Mouse (Mus musculus) kidney, postnatal 0 days (tissue): ENCODE data around the gene Smurf2. TPM values are rescaled to one million over a fixed set of nuclear protein-coding genes. Genes with fewer than 3 reads are reported as not detected.
A peak's percentile ranks its signal among the peaks of the same experiment; 100 is the strongest.

Experiments used
- ATAC-seq: fragments of 200-750 bp; cut with Nextera tagmentation; replicated peaks from 2 replicates; pipeline ENCODE4 v1.8.0; 2017; ENCODE audit warnings: low read depth, moderate number of reproducible peaks, moderate TSS enrichment, moderate library complexity; ENCODE audit not compliant: low FRiP score
- DNase-seq: peaks from one replicate; pipeline ENCODE4 v3.0.0-alpha.2; 2016; ENCODE audit warnings: low spot score
- H3K27ac ChIP-seq: fragments of 300-500 bp; sonication (generic); 2 replicates; pipeline ENCODE4 v1.5.1; 2014; ENCODE audit warnings: mild to moderate bottlenecking
- H3K27me3 ChIP-seq: fragments of 300-500 bp; sonication (generic); 2 replicates; pipeline ENCODE4 v1.6.1; 2014; ENCODE audit warnings: low read length, mixed read lengths; ENCODE audit not compliant: insufficient read depth
- H3K36me3 ChIP-seq: fragments of 300-500 bp; sonication (generic); 2 replicates; pipeline ENCODE4 v1.6.1; 2014; ENCODE audit warnings: low read length, mixed read lengths; ENCODE audit not compliant: insufficient read depth
- H3K4me1 ChIP-seq: fragments of 300-500 bp; sonication (generic); replicated peaks from 2 replicates; pipeline ENCODE4 v1.6.1; 2014; ENCODE audit warnings: antibody characterized with exemption, low read length, mixed read lengths; ENCODE audit not compliant: insufficient read depth
- H3K4me2 ChIP-seq: fragments of 300-500 bp; sonication (generic); 2 replicates; pipeline ENCODE4 v1.6.1; 2014; ENCODE audit warnings: mild to moderate bottlenecking, low read length, moderate library complexity, mixed read lengths
- H3K4me3 ChIP-seq: fragments of 300-500 bp; sonication (generic); replicated peaks from 2 replicates; pipeline ENCODE4 v1.5.1; 2014; ENCODE audit warnings: low read depth, low read length
- H3K9ac ChIP-seq: fragments of 300-500 bp; sonication (generic); 2 replicates; pipeline ENCODE4 v1.6.1; 2014; ENCODE audit warnings: low read depth, low read length
- H3K9me3 ChIP-seq: fragments of 300-500 bp; sonication (generic); replicated peaks from 2 replicates; pipeline ENCODE4 v1.6.1; 2016; ENCODE audit warnings: low read length, inconsistent platforms, mixed read lengths
- CTCF ChIP-seq: IDR thresholded peaks from 2 replicates; pipeline ENCODE4 v1.5.1; 2016; ENCODE audit warnings: antibody characterized with exemption, low read depth, mild to moderate bottlenecking, moderate library complexity
- WGBS: fragments of 180-500 bp; shearing (Covaris S2); extraction: QIAGEN DNeasy Blood & Tissue Kit; methylation state at CpG from one replicate; pipeline ENCODE4 v1.1.7; 2014; 5-methylcytosine and 5-hydroxymethylcytosine counted together
- polyA plus RNA-seq: library from polyadenylated mRNA; unstranded; fragments of >200 nt; fragmentation: Nextera tagmentation; extraction: Ambion mirVana; gene quantifications from 2 replicates; pipeline ENCODE4 v1.2.1, GENCODE M21; 2015

Smurf2 gene
- polyA plus RNA-seq, 1 experiment from 2014 or later: 12.3 TPM

DNA sequence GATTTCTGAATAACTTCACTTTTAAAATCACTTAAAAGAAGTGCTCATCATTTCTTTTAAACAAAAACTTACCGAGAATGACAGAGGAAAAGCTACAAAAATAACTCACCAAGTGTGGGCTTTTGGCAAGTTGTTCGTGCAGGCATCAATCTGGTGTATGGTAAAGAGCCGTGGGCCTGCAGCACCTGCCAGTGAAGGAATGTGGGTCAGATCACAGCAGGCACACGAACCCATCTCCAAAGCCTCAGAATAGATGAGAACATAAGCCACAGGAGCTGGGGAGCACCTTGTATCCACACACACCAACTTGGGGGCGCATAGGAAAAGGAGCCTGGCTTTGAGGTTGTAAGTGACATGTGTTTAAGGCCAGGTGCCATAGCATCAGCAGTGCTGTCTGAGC is 97.6 kb downstream of the Smurf2 start:
- TF ChIP-seq CTCF: no peak
- no peak for DNase-seq
- 86% methylated on average over 5 of the region's 5 CpGs for WGBS
- H3K9me3 ChIP-seq: no peaks in the 10 kb centered on the region
- no peak overlapping the region for H3K27ac ChIP-seq
- no peak overlapping the region for H3K4me3 ChIP-seq
- H3K27me3 ChIP-seq: no peaks in the 10 kb centered on the region
- H3K4me2 ChIP-seq: no peak overlapping the region
- no peak for ATAC-seq
- H3K9ac ChIP-seq: no peak overlapping the region
- H3K36me3 ChIP-seq: peaks cover 38% of the 10 kb centered on the region; the same call in 1 of the 2 replicates
- H3K4me1 ChIP-seq: no peaks in the 10 kb centered on the region

DNA sequence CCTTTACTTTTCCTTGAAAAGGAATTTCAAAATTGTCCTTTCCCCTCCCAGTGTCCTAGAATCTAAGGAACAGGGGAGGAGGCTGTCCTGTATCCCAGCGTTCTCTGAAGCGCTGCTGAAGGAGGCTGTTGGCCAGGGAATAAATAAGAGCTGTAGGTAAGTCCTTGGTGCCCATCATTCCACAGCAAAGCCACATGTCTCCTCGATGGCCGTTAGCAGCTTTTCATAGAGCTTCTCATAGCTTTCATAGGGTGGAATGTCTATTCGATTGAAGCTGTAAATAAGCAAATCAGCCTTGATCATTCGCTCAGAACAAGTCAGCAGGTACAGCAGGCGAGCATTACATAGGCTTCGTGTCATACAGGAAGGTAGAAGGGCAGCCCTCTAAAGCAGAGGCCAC is 98.0 kb downstream of the Smurf2 start:
- no peak for ATAC-seq
- 90% methylated on average over 8 of the region's 8 CpGs for WGBS
- DNase-seq: no peak
- TF ChIP-seq CTCF: no peak
- Histone ChIP-seq H3K4me2 (no peak overlapping the region), H3K4me1 (no peaks in the 10 kb centered on the region), H3K36me3 (peaks cover 35% of the 10 kb centered on the region; the same call in 1 of the 2 replicates), H3K27me3 (no peaks in the 10 kb centered on the region), H3K4me3 (no peak overlapping the region), H3K9ac (no peak overlapping the region), H3K9me3 (no peaks in the 10 kb centered on the region), H3K27ac (no peak overlapping the region)

DNA sequence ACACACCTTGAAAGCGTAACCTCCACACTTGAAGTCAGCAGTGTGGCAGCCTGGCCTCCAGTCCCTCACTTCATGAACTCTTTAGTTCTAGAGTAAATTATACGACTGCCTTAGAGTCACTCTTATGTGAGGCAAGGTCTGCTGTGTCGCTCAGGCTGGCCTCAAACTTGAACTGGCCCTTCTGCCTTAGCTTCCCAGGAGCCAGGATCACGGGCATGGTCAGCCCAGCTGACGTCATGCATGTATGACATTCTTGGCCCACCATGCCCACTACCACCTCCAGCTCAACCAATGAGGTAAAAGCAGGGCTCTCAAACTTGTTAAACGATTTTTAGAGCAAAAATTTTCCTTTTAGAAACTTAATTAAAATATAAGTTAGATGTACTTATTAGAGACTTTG is 99.1 kb downstream of the Smurf2 start:
- Histone ChIP-seq H3K36me3 (peaks cover 37% of the 10 kb centered on the region; the same call in 1 of the 2 replicates), H3K27me3 (no peaks in the 10 kb centered on the region), H3K4me2 (no peak overlapping the region), H3K27ac (peak overlapping the region; percentile 28; the same call in 1 of the 2 replicates), H3K9ac (no peak overlapping the region), H3K9me3 (no peaks in the 10 kb centered on the region), H3K4me3 (no peak overlapping the region), H3K4me1 (no peaks in the 10 kb centered on the region)
- DNase-seq: no peak
- WGBS: 79% methylated on average over 6 of the region's 6 CpGs
- TF ChIP-seq CTCF: no peak
- no peak for ATAC-seq

DNA sequence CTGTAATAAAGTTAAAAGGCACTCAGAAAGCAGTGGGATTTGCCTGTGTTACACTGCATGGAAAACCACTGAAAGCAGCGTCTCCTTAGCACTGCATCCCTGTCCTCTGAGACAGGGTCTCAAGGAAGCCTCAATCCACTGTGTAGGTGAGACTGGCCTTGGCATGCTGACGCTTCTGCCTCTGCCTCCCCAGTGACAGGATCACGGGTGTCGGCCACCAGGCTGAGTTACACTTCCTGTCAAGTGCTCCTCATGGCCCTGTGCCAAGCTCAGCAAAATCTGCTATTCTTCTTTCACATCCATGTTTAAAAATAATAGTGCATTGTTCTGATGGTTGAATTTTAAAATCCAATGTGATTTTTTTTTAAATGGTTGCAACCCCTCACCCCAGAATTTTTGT is 99.5 kb downstream of the Smurf2 start:
- Histone ChIP-seq H3K9me3 (no peaks in the 10 kb centered on the region), H3K36me3 (peaks cover 38% of the 10 kb centered on the region; the same call in 1 of the 2 replicates), H3K4me3 (no peak overlapping the region), H3K27ac (no peak overlapping the region), H3K27me3 (no peaks in the 10 kb centered on the region), H3K4me2 (no peak overlapping the region), H3K9ac (no peak overlapping the region), H3K4me1 (no peaks in the 10 kb centered on the region)
- no peak for TF ChIP-seq CTCF
- 32% methylated on average over 4 of the region's 4 CpGs for WGBS
- DNase-seq: peak; percentile 36
- no peak for ATAC-seq

DNA sequence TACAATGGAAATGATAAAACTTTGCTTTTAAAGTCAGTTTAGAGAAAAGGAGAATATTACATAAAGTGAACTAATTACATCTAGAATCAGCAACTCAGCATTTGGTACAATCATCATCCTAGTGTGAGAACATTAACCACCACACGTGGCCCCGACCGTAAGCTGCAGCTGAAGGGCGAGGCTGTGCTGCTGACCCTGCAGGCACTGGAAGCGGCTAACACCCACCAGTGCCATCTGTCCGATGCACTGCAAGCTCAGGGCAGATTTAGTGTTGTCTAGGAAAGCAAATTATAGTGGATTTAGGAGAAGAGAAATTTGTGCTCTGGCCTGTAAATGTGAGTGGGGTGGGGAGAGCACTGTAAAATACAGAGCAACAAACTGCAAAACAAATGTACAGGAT is 100.3 kb downstream of the Smurf2 start:
- no peak overlapping the region for H3K4me3 ChIP-seq
- ATAC-seq (no peak), DNase-seq (no peak)
- H3K36me3 ChIP-seq: peaks cover 44% of the 10 kb centered on the region; the same call in 1 of the 2 replicates
- H3K4me2 ChIP-seq: no peak overlapping the region
- no peaks in the 10 kb centered on the region for H3K9me3 ChIP-seq
- H3K27me3 ChIP-seq: no peaks in the 10 kb centered on the region
- H3K9ac ChIP-seq: no peak overlapping the region
- 69% methylated on average over 6 of the region's 6 CpGs for WGBS
- TF ChIP-seq CTCF: no peak
- H3K27ac ChIP-seq: no peak overlapping the region
- H3K4me1 ChIP-seq: no peaks in the 10 kb centered on the region

DNA sequence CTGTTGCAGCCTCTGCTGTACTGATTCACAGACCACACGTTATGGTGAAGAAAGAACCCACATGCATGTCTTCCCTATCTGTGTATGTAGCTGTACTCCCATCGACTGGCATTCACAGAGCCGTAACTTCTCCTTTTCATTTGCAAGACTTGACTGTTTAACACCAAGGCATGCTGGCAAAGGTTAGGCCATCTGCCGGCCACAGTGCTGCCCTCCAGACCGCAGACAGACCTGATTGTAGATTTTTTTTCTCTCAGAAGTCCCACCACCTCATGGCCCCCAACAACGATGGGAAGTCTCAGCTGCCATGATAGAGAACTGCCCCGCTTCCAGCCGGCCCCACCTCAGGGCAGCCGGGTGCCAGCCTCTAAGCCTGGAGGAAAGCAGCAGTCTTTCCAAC is 100.9 kb downstream of the Smurf2 start:
- Histone ChIP-seq H3K4me1 (no peaks in the 10 kb centered on the region), H3K27ac (no peak overlapping the region), H3K27me3 (no peaks in the 10 kb centered on the region), H3K9me3 (no peaks in the 10 kb centered on the region), H3K36me3 (peaks cover 48% of the 10 kb centered on the region; the same call in 1 of the 2 replicates), H3K4me2 (no peak overlapping the region), H3K9ac (no peak overlapping the region), H3K4me3 (no peak overlapping the region)
- WGBS: 85% methylated on average over 9 of the region's 9 CpGs
- no peak for DNase-seq
- ATAC-seq: no peak
- no peak for TF ChIP-seq CTCF

DNA sequence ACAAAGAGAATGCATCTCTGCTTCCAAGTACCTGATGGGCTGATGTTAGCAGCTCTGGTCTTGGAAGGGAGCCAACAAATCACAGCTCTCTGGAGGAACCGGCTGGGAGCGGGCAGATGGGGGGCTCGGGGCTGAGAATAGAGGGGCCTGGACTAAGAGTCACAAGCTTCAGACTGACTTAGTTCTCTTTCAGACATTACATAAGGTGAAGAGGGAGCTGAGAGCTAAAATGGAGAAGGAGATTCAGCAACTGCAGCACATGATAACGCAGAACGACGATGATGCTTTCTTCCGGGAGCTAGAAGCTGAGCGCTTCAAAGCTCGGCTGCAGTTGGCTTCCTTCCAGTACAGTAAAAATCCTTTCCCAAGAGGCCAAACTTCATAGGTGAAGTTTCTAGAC is 102.2 kb downstream of the Smurf2 start:
- peaks cover 51% of the 10 kb centered on the region; the same call in 1 of the 2 replicates for H3K36me3 ChIP-seq
- no peak for TF ChIP-seq CTCF
- H3K27ac ChIP-seq: no peak overlapping the region
- no peaks in the 10 kb centered on the region for H3K4me1 ChIP-seq
- no peak overlapping the region for H3K4me2 ChIP-seq
- no peaks in the 10 kb centered on the region for H3K9me3 ChIP-seq
- DNase-seq (peak; percentile 47), ATAC-seq (no peak)
- H3K4me3 ChIP-seq: no peak overlapping the region
- no peak overlapping the region for H3K9ac ChIP-seq
- WGBS: 45% methylated on average over 9 of the region's 9 CpGs
- H3K27me3 ChIP-seq: no peaks in the 10 kb centered on the region
